Mouse (Mus musculus) CD8-positive naive resting alpha-beta T cell, adult 57 days (primary cell): ENCODE data around the gene Cxcl17. TPM values are rescaled to one million over a fixed set of nuclear protein-coding genes. Genes with fewer than 3 reads are reported as not detected.

Experiments used
- total RNA-seq: library from RNA; stranded (reverse); gene quantifications from one replicate; pipeline ENCODE4 v1.2.4, GENCODE M21; 2023

Gene Cxcl17
- not detected for total RNA-seq

GRCm38 (mm10) chr7:25412833-25413441 lies at the start of gene Cxcl17:
TSS of gene Cxcl17 (minus strand) at chr7:25412886.

GRCm38 (mm10) chr7:25398610-25399009 lies 14.1 kb downstream of the Cxcl17 start, which contains the start of gene Lipe:
TSS of gene Lipe (minus strand) at chr7:25398710.

GRCm38 (mm10) chr7:25369058-25369749 lies 43.5 kb downstream of the Cxcl17 start, which contains the start of gene Cnfn:
TSS of gene Cnfn (minus strand) at chr7:25369724.

Other genes with a start within 250 kb of the Cxcl17 start
- gene Pou2f2, start 233.2 kb downstream of the Cxcl17 start, total RNA-seq, result 22.4 TPM
- gene Dedd2, start 192.3 kb downstream of the Cxcl17 start, total RNA-seq, result 91.3 TPM
- gene Zfp526, start 191.5 kb downstream of the Cxcl17 start, total RNA-seq, result 19.5 TPM
- 90.8 TPM for gene Gsk3a, start 175.0 kb downstream of the Cxcl17 start, total RNA-seq
- 38.9 TPM for gene Erf, start 162.1 kb downstream of the Cxcl17 start, total RNA-seq
- 342 TPM for gene Cic, start 145.2 kb downstream of the Cxcl17 start, total RNA-seq
- gene Pafah1b3, start 114.9 kb downstream of the Cxcl17 start, total RNA-seq, result 15.0 TPM
- not detected for gene Prr19, start 111.5 kb downstream of the Cxcl17 start, total RNA-seq
- gene Tmem145, start 106.8 kb downstream of the Cxcl17 start, total RNA-seq, result not detected
- gene Megf8, start 95.7 kb downstream of the Cxcl17 start, total RNA-seq, result 0.89 TPM
- not detected for gene Cnfn, start 43.2 kb downstream of the Cxcl17 start, total RNA-seq
- gene Lipe, start 14.2 kb downstream of the Cxcl17 start, total RNA-seq, result 13.0 TPM
- gene Ceacam1, start 64.7 kb upstream of the Cxcl17 start, total RNA-seq, result 4.8 TPM
- gene Ceacam2, start 127.0 kb upstream of the Cxcl17 start, total RNA-seq, result 0.67 TPM
- not detected for gene Erich4, start 203.0 kb upstream of the Cxcl17 start, total RNA-seq
- gene Dmac2, start 206.5 kb upstream of the Cxcl17 start, total RNA-seq, result 72.9 TPM
- gene B3gnt8, start 213.8 kb upstream of the Cxcl17 start, total RNA-seq, result 2.9 TPM
- gene Bckdha, start 246.1 kb upstream of the Cxcl17 start, total RNA-seq, result 25.8 TPM
- 51.6 TPM for gene Exosc5, start 246.3 kb upstream of the Cxcl17 start, total RNA-seq